Mouse (Mus musculus) Muller cell, postnatal 12 days (primary cell): ENCODE data around the gene Morn2.

Source experiments
- DNase-seq: peaks from one replicate; pipeline ENCODE4 v3.0.0-alpha.2; 2015; ENCODE audit errors: inconsistent ontology term

Gene Morn2

DNA sequence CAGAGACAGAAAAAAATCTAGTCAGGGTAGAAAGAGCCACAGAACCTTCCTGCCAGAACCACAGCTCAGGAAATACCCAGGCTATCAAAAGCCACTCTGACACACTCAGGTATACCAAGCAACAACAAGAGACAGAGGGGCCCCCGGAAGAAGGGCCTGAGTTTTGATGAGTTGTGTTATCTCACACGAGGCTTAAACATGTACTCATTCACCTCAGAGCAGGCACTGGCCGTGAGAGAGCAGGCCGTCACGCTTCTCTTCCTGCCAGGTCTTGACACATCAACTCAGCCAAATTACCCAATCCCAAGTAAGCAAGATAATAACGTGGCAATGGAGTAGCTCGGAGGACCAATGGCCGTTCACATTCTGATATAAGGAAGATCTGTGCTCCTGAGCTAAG is 33.7 kb downstream of the Morn2 start:
- DNase-seq: no peak

GRCm38 (mm10) chr17:80324521-80324920 is 34.5 kb downstream of the Morn2 start:
- no peak for DNase-seq

- no peak for DNase-seq
Observed at GRCm38 (mm10) chr17:80325456-80325855, 35.5 kb downstream of the Morn2 start.

DNA sequence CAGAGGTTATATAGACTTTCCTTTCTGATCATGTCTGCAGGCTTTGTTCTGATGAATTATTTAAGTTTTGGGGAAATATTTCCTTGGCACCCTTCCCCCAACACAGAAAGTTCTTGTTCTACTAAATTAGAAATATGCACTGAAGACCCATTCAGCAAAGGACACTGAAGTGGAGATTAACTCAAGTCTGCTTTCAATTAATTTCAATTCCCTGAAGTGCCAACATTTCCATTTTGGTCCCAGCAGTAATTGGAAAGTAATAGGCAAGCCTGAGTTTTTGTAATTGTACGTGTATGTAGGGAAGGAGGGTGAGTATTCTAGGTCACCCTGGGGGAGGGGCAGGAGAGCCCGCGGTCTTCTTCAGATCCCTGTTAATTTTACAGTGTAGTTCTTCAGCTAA is 36.4 kb downstream of the Morn2 start:
- DNase-seq: peak; percentile 77

- no peak for DNase-seq
Observed at GRCm38 (mm10) chr17:80332386-80332785, 42.4 kb downstream of the Morn2 start.

DNA sequence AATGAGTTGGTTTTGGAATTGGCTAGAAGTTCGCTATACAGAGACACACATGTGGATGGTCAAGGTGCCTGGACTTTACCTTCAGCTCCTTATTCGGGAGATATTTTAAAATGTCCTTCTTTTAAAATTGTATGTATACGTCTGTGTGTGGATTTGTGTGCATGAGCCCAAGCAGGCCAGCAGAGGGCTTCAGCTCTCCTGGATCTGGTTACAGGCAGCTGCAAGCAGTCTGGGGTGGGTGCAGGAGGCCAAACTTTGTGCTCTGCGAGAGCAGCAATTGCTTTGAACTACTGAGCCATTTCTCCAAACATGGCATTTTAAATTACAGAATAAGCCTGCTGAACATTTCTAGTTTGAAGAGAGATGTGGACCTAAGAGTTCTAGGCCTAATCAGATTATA is 55.3 kb downstream of the Morn2 start:
- no peak for DNase-seq

- peak; percentile 9 for DNase-seq
Observed at GRCm38 (mm10) chr17:80346591-80347125, 56.7 kb downstream of the Morn2 start.
